Mouse (Mus musculus) gastrocnemius, postnatal 10 days (tissue): ENCODE results near the gene Slc37a3. TPM values are rescaled to one million over a fixed set of nuclear protein-coding genes. Genes with fewer than 3 reads are reported as not detected.
A peak's percentile ranks its signal among the peaks of the same experiment; 100 is the strongest.
"Not testable (repeated sequence)": the region's sequence is repeated elsewhere in the genome, so short reads cannot be mapped to it uniquely, and the experiment has no call there.

Experiments used
- DNase-seq: peaks from one replicate; pipeline ENCODE4 v3.0.0; 2021; ENCODE audit warnings: mixed read lengths
- long read RNA-seq, 2 experiments: library from polyadenylated mRNA; stranded (forward); transcript quantifications; one replicate each; pipeline ENCODE4 v2.0.0; 2021
- total RNA-seq, 2 experiments: library from RNA; stranded (reverse); gene quantifications; 2 replicates each; pipeline ENCODE4 v1.2.3; 2021

The Slc37a3 gene
- total RNA-seq, result 10 to 100 TPM; 21.0 to 32.2 TPM
- long read RNA-seq, experiment 1, full-length matches to known transcripts, result 17 of 34 reads
- long read RNA-seq, experiment 1, partial matches to known transcripts, result 1 of 34 reads
- long read RNA-seq, experiment 1, other reads (novel, unspliced or antisense), result 16 of 34 reads
- long read RNA-seq, experiment 2, full-length matches to known transcripts, result 14 of 23 reads
- long read RNA-seq, experiment 2, partial matches to known transcripts, result 2 of 23 reads
- long read RNA-seq, experiment 2, other reads (novel, unspliced or antisense), result 7 of 23 reads

DNA sequence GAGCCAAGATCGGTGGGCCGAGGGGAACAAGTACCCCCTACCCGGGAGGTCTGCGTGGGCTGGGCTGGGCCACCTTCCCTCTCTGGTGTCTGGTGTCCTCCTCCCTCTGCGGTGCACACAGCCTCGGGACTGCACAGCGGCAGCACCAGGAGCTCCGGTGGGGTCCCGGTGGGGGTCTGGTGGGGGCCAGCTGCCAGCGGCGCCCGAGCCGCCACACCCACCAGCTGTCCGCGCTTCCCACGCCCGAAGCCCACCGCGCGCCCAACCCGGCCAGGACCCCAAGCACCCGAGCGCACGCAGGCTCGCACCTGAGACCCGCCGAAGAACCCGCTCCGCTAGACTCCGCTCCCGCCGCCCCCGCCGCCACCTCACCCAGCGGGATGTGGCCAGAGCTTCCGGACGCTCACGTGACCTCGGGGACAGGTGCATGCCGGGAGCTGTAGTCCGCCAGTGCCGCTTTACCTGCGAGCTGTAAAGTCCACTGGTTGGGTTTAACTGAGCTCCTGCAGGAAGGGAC, at the start of gene Slc37a3:
Gene Slc37a3 (minus strand): TSS at position 365 of the 517 bp plus-strand sequence.
- DNase-seq, result peak; percentile 85

DNA sequence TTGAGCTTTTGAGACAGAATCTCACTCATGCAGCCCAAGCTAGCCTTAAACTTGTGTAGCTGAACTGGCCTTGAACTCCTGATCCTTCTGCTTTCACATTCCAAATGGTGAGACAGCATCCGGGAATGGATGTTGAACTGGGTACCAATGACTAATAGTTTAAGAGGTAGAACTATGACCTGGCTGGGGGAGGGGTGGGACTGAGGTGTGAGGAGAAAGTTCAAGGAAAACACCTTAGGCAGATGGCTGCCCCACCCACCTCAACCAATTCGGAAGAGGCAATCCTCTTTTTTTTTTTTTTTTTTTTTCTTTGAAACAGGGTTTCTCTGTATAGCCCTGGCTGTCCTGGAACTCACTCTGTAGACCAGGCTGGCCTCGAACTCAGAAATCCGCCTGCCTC, 49.2 kb upstream of the Slc37a3 start:
- DNase-seq, result no peak

DNA sequence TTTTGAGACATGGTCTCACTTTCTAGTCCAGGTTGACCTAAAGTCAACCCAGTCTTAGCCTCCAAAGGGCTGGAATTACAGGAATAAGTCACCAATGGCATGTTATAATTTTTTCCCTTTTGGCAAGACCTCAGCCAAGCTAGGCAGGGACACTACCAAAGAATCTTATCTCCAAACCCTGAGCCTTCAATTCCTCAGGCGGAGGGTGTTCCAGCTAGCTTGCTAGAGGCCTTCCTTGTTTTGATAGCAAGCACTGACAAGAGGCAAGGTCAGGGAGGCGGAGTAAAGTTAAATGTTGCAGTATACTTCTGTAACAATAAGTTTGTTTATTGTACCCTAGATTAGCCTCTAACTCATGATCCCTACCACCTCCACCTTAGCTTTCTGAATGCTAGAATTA, 47.7 kb upstream of the Slc37a3 start:
- DNase-seq, result no peak

DNA sequence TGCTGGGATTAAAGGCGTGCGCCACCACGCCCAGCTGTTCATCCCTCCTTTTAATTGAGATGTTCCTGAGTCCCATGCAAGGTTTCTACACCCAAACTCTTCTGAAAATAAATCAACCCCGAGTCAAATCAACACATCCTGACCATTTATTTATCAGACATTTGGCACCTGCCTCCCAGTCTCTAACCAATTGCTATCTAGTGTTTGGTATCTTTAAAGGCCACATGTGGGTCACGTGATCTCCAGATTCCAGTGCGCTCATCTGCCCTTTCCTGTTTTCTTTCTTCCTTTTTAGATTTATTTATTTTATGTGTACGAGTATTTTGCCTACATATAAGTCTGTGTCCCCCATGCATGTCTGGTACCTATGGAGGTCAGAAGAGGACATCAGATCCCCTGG, 46.2 kb upstream of the Slc37a3 start:
- DNase-seq, result no peak

DNA sequence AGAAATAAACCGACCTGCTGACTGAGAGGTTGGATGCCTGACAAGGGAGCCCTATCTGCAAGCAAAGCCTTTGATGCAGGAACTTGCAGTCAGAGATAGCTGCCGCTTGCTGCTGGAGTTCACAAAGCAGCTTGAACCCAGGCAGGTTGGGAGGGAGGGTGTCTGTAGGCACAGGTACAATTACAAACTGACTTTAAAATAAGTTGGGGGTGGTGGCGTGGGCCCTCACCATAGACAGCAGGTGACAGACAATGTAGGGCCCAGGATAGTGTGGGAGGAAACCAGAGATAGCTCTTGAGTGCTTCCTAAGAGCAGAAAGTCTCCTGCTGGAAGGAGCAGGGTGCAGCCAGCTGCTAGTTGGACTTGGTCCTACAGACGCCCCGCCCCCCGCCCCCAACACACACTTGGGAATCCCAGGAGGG, 45.7 kb upstream of the Slc37a3 start:
- DNase-seq, result no peak

DNA sequence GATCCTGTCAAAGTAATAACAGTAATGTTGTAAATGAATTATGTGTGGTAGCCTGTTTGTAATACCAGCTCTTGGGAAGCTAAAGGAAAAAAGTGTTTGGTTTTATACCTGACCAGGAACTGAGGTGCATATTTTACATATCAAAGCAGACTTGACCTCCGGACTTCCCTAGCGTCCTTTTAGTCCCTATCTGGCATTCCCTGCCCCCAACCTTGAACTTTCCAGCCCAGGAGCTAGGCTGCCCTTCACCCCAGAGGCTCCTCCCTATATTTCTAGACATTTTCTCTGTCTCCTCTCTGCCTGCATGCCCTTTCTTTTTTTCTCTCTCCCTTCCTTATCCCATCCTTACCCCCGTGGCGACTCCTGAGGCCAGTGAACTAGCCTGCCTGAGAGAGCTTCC, 43.4 kb upstream of the Slc37a3 start:
- no peak for DNase-seq

DNA sequence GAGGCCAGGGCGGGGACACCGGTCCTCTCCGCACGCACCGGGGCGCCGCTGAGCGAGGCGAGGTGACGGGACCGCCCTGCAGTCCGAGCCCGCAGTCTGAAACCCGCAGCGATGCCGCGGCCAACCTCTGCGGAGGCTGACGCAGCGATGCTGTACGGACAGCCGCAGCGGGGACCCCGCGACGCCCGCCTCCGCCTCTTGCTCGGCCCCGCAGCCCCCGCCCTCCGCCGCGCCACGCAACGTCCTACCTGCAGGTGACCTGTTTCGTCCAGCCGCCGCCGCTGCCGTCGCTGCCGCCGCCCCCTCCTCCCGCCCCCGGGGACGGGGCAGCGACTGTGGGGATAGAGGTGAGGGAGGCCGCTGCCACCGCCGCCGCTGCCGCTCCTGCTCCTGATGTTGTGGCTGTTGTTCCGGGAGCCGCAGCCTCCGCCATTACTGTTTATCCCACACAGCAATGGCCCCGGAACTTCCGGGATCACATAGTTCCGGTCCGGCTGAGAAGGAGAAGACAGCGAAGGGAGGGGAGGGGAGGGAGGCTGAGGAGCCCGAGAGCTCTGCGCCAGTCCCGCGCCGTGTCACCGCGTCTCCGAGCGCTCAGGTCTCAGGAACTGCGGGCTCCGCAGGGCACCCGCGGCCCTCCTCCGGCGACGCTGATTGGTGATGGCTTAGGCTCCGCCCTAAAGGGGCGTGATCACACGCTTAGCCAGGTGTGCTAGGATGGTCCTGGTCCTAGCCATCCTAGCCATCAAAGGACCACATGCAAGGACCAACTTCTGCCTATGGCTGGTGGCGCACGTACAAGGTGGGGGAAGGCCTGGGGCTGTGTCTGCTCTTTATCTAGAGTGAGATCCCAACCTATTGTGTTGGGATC, 42.6 kb upstream of the Slc37a3 start, which contains the start of gene Mkrn1:
Gene Mkrn1 (minus strand): TSS at position 612 of the 871 bp plus-strand sequence.
- peak; percentile 57 for DNase-seq

DNA sequence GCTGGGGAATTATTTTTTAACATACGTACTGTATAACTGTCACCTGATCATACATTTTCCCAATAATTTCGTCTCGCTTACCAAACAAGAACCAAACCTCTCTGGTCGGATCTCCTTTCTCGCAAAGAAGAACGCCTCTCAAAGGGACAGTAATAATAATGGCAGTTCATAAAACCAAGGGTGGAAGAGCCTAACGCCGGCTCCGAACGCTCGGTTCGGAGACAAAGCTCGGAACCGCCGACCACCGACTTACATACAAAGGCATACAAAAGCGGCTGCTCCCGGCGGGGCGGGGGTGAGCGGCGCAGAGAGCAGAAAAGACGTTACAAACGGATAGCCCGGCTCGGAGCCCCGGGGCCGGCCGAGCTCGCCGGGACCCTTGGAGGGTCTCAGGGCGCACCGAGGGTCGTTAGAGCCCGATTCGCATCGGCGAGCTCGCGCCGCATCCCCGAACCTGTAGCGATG, 41.9 kb upstream of the Slc37a3 start:
- no peak for DNase-seq

DNA sequence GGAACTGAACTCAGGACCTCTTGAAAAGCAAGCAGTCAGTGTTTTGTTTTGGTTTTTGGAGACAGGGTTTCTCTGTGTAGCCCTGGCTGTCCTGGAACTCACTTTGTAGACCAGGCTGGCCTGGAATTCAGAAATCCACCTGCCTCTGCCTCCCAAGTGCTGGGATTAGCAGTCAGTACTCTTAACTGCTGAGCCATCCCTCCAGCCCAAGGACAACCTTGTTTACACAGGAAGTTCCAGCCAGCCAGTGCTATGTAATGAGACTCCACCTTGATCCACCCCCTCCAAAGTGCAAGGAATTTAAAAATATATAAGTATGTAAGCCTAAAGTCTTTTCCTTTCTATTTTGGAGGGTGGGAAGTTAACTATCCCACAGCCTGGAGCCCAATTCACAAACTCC, 39.2 kb upstream of the Slc37a3 start:
- not testable (repeated sequence) for DNase-seq

DNA sequence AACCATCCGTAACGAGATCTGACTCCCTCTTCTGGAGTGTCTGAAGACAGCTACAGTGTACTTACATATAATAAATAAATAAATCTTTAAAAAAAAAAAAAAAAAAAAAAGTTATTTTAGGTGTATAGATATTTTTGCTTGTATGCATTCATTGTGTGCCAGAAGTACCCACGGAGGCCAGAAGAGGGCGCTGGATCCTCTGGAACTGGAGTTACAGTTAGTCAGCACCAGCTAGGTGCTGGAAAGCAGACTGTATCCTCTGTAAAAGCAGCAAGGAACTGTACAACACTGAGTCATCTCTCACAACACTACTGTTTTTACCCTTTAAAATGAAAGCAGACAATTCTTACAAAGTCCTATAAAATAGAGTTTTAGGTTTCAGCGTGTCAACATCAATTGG, 38.3 kb upstream of the Slc37a3 start:
- peak; percentile 70 for DNase-seq

DNA sequence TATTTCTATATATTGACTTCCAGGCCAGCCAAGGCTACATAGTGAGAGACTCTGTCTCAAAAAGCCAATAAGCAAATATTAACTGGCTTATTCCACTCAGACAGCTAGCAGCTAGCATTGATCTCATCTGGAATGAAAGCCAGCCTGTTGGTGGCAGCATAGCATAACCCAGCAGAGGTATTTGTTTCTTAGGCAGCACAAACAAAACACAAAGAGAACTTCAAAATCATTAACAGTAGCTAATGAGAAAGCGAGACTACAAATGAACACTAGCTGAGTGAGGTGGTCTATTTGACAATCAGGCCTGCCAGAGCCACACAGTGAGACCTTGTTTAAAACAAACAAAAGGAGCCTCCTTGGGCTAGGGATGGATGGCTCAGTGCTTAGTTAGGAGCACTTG, 36.6 kb upstream of the Slc37a3 start:
- no peak for DNase-seq

DNA sequence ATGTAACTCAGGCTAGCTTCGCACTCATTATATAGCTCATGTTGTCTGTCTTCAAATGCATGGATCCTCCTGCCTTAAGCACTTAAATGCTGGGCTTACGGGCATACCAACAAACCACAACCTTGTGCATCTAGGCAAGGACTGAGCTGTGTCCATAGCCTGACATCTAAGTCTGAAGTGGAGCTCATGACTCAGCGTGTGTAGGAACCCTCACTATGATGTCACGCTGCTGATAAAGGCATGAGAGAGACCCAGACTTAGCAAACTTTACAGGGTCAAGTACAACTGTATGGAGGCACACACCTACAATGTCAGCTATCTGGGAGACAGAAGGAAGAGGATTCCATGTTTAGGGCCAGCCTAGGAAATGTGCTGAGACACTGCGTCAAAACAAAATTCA, 29.0 kb upstream of the Slc37a3 start:
- DNase-seq, result no peak

DNA sequence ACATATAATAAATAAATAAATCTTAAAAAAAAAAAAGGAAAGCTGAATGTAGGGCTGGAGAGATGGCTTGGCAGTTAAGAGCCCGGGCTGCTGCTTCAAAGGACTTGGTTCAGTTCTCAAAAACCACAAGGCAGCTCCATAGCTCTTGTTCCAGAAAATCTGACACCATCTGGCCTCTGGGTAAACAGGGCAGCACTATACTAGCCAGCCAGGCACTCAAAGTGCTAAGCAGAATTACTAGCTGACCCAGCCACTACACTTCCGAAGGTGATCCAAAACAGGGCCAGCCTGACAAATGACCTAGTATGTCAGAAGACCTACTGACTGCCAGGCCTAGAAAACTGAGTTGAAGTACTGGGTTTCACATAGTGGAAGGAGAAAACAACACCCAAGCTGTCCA, 25.7 kb upstream of the Slc37a3 start:
- no peak for DNase-seq

DNA sequence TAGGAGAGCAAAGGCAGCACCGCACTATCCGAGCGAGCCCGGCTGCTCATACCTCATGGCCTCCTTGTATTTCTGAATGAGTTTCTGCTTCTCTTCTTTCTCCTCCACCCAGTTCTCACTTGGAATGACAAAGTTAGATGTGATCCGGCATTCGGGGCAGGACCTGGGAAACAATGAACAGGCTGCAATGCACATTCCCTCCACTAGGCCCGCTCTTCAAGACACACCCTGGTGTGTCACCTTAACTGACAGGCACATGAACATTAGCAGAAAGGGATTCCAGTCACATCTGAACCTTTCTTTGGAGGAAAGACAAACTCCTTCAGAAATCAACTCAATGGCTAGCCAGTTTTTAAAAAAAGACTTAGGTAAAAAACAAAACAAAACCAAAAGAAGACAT, 22.9 kb upstream of the Slc37a3 start:
- DNase-seq, result no peak

DNA sequence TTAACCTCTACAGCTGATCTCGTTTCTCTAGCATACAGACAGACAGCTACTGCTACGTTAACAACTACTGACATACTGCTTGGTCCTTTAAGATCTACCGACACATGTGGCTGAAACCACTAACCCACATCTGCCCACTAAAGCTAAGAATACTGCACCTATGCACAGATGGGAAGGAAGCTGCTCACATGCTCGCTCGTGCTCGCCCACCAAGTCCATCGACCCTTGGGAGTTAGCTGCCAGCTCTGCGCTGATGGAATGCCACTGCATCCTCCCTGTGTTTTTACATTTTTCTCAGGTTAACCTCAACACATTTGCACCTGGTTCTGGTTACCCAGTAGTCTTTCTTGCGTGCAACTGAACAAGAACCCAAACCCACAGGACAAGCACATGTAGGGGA, 20.9 kb upstream of the Slc37a3 start:
- DNase-seq, result no peak

DNA sequence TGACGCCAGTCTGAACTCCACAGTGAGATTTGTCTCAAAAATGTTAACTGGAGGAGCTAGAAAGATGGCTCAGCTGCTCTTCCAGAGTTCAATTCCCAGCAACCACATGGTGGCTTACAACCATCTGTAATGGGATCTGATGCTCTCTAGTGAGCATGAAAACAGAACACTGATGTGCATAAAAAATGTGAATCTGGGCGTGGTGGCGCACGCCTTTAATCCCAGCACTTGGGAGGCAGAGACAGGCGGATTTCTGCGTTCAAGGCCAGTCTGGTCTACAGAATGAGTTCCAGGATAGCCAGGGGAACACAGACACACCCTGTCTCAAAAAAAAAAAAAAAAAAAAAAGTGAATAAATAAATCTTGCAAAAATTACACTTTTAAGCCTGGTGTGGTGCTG, 19.6 kb upstream of the Slc37a3 start:
- no peak for DNase-seq

DNA sequence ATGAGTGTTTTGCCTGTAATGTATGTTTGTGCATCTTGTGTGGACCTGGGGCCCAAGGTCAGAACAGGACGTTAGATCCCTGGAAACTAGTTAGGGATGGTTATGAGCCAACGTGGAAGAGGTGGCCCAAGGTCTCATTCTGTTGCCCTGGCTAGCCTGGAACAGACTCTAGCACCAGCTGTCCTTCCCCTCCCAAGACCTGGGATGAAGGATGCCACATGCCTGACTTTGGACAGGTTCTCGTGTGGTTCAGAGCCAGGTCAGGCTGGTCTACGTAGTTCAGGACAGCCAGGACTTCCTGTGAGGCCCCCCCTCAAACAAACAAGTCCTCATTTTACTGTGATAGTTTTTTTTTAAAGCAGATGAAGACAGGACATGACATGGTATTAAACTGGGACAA, 18.4 kb upstream of the Slc37a3 start:
- no peak for DNase-seq

DNA sequence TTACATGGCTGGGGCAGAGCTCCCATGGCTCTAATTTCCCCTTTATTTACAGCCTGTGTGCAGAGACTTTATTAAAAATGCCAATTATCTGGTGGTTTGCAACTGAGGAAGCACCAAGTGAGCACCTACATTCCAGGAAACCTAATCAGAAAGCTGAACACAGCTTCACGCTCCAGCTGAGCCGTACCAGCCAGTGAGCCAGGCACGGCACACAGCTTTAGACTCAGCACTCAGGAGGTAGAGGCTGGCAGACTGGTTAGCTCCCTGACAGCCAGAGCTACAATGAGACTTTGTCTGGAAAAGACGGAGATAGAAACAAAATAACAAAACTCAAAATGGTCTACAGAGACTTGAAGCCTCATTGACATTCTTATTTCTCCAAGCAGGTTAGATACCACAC, 18.0 kb upstream of the Slc37a3 start:
- DNase-seq, result no peak

DNA sequence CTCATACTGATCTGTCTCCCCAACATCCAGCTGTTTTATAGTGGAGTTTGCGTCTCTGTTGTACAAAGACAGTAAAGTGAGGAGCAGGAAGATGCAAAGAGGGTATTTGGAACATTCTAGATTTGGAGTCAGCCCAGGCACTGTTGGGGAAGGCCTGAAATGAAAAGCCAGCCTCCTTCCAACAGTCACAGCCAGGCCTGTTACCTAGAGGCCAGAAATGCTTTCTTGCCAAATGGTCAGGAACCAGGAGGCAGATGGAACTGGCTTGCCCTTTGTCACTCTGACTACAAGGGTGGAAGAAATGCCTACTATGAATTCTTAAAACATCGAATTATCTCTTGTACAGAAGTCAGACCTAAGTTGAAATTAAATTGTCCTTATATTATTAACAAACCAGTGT, 12.5 kb upstream of the Slc37a3 start:
- no peak for DNase-seq

DNA sequence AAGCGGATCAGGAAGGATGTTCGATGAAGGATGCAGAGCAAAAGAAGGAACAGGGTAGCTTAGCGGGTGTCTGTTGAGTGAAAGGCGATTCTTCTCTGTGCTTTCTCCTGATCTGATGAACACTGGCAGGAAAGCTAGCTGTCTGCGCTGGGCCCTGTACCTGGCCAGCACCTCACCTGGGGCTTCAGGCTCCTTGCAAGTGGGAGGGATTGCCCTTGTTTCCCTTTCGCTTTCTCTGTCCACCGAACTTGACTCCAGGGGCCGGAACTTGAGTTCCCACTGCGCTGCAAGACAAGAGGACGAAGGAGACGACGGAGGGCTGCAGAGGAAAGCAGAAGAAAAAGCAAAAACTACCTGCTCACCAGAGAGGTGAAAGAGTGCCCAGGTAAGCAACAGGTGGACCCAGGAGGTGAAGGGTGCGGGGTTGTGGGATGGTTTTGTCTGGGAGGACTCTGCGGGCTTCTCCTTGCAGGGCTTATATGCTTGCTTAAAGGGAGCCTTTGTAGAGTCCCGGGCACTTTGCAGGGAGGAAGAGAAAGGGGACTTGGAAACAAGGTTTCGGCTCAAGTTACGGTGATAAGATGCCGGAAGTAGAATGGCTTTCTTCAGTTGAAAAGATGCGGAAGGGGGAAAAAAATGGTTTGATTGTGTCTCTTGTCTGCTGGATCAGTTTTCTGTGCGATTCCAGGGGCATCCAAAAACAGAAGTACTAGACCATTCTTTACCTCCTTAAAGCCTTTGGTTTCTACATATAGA, 3.8 kb upstream of the Slc37a3 start, which contains the start of gene Rab19:
Gene Rab19 (plus strand): TSS at position 51 of the 756 bp plus-strand sequence.
- DNase-seq, result no peak

DNA sequence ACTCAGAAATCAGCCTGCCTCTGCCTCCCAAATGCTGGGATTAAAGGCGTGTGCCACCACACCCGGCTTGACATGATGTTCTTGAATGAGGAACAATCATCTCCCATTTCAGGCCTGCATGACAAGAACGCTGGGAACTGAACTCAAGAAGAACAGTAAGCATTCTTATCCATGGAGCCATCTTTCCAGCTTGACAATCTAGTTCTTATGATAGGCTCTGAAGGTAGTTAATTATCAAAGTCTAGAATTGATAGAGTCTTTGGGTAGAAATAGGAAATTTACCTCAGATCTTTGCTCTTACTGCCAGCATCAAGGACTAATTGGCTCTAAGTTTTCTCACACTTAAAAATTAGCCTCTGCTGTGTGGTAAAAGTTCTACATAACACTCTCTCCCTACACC, 2.8 kb upstream of the Slc37a3 start:
- DNase-seq, result no peak

DNA sequence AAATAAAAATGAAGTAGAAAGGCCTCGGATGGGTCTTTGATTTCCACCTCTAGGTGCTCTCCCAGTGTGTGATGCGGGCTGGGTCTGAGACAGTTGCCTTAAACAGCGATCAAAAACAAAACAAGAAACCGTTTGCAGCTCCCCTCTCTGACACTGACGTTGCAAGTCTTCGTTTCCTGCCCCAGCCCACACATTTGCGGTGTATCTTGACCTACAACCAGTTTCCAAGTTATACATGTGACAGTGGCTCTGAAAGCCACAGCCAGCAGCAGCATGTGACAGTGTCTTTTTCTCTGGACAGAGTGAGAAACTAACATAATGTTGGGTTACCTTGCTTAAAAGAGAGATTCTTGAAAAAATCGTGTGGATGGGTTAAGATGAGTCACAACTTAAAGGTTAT, 2.3 kb upstream of the Slc37a3 start:
- DNase-seq, result no peak

DNA sequence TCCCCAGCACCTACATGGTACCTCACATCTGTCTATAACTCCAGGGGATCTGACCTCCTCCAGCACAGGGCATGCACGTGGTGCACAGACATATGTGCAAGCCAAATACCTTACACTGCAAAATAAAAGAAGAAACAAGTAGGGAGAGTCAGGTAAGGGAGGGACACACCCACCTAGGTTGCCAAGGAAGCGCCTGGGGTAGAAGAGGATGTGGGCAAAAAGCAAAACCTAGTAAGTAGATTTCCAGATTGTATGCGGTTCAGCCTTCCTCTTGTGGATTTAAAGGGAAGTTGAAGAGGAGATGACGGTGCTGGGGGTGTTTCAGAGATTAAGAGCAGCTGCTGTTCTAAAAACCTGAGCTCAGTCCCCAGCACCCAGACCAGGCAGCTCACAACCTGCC, 1.7 kb upstream of the Slc37a3 start:
- DNase-seq, result no peak
